Mouse (Mus musculus) erythroblast, embryonic 14.5 days (primary cell): ENCODE measurements around the gene Nav3. TPM values are rescaled to one million over a fixed set of nuclear protein-coding genes. Genes with fewer than 3 reads are reported as not detected.

Experiments used
- H3K27me3 ChIP-seq: 2 replicates; pipeline ENCODE4 v1.6.1; 2012; ENCODE audit warnings: inconsistent platforms; ENCODE audit not compliant: control insufficient read depth
- H3K36me3 ChIP-seq: 2 replicates; pipeline ENCODE4 v1.6.1; 2012; ENCODE audit warnings: mild to moderate bottlenecking, inconsistent platforms; ENCODE audit not compliant: control insufficient read depth
- H3K4me1 ChIP-seq: 2 replicates; pipeline ENCODE4 v1.6.1; 2012; ENCODE audit warnings: inconsistent platforms; ENCODE audit not compliant: control insufficient read depth
- H3K4me3 ChIP-seq: replicated peaks from 2 replicates; pipeline ENCODE3; 2012; ENCODE audit warnings: moderate library complexity, mild to moderate bottlenecking, inconsistent platforms
- H3K9me3 ChIP-seq: 2 replicates; pipeline ENCODE4 v1.6.1; 2012; ENCODE audit warnings: low read length, inconsistent platforms, mixed read lengths; ENCODE audit not compliant: control insufficient read depth
- GATA1 ChIP-seq: IDR thresholded peaks from 2 replicates; pipeline ENCODE4 v1.6.1; 2012; ENCODE audit warnings: low read length, inconsistent platforms, mixed read lengths
- TAL1 ChIP-seq: IDR thresholded peaks from 3 replicates; pipeline ENCODE4 v1.6.1; 2012; ENCODE audit warnings: low read length, inconsistent platforms, mixed read lengths
- polyA plus RNA-seq: library from polyadenylated mRNA; stranded (reverse); fragments of >175 nt; gene quantifications from 2 replicates; pipeline ENCODE4 v1.2.3, GENCODE M21; 2012

Gene Nav3
- polyA plus RNA-seq, 1 experiment, result not detected

DNA sequence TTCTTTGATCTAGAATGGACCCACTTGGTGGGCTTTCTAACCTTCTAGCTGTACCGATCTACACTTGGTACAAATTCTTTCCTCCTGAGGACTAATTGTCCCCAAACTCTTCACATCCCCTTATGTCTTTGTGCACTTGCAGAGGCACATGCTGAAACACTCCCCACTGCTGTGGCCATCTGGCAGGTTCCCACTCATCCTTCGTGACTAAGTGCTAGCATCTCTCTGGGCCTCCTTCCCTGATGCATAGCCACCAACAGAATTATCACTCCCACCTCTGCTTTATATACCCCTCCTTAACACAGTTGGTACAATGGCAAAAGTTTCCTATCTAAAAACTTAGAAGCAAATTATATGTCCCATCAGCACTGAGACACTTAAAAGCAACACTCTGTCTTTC is 15.6 kb downstream of the Nav3 start:
- Histone ChIP-seq H3K4me1 (no peaks in the 10 kb centered on the region), H3K36me3 (no peaks in the 10 kb centered on the region), H3K27me3 (no peaks in the 10 kb centered on the region), H3K9me3 (no peaks in the 10 kb centered on the region; the same call in 1 of the 2 replicates), H3K4me3 (no peak overlapping the region)
- TF ChIP-seq TAL1 (no peak), GATA1 (no peak)

DNA sequence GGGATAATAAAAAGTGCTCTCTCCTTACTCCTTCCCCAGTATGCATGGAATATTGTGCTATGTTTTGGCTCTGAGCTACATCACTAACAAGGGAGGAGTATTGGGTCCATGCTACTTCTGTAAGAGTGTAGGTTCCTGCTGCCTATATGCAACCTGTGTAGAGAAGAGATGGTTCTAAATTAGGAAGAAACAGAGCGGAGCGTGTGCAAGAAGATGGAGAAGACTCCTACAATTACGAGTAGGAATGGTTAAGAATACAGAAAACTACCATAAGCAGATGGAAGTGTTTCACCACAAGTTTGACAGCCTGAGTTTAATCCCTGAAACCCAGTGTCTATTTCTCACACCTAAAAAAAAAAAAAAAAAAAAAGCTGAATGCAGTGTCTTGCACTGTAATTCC is 24.9 kb downstream of the Nav3 start:
- no peaks in the 10 kb centered on the region for H3K4me1 ChIP-seq
- peaks cover 11% of the 10 kb centered on the region for H3K9me3 ChIP-seq
- no peaks in the 10 kb centered on the region for H3K36me3 ChIP-seq
- TF ChIP-seq GATA1 (no peak), TAL1 (no peak)
- H3K27me3 ChIP-seq, result no peaks in the 10 kb centered on the region
- H3K4me3 ChIP-seq, result no peak overlapping the region

DNA sequence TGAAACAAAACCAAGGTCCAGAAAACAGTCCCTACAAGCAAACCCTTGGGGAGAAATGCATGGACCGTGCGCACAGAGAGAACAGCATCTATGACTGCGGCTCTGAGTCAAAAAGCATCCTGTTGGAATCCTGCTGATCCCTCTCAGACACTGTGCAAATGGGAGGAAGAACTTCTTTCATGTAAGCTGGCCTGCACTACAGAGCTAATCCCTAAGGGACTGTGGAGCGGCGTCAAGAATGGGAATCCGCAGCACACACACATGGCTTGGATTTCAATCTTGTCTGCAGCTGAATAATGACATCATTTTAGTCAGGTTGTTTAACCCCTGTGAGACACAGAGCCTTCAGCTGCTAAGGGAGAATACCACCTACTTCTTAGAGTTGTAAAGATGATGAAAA is 26.4 kb downstream of the Nav3 start:
- H3K27me3 ChIP-seq, result no peaks in the 10 kb centered on the region
- TF ChIP-seq TAL1 (no peak), GATA1 (no peak)
- no peaks in the 10 kb centered on the region for H3K36me3 ChIP-seq
- no peaks in the 10 kb centered on the region for H3K4me1 ChIP-seq
- H3K9me3 ChIP-seq, result peaks cover 7% of the 10 kb centered on the region
- H3K4me3 ChIP-seq, result no peak overlapping the region

DNA sequence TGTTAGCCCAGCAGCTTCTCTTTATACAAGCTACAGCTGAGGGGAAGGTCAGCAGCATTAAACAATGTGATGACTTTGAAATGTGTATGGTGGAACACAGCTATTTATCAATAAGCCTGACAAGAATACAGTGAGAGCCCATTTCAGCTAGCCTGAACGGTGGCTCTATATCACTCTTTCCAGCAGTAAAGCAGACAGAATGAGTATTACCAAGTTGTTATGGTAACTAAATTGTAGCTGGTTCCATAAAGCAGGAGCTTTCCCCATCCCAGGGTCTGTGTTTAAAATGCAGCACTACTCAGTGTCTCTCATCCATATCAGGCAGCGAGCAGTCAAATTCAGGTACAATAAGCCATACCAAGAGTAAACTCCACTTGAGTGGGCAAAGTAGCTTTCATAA is 27.0 kb downstream of the Nav3 start:
- H3K36me3 ChIP-seq, result no peaks in the 10 kb centered on the region
- no peak overlapping the region for H3K4me3 ChIP-seq
- H3K9me3 ChIP-seq, result peaks cover 7% of the 10 kb centered on the region
- no peaks in the 10 kb centered on the region for H3K27me3 ChIP-seq
- no peak for TF ChIP-seq GATA1
- TF ChIP-seq TAL1, result no peak
- H3K4me1 ChIP-seq, result no peaks in the 10 kb centered on the region

DNA sequence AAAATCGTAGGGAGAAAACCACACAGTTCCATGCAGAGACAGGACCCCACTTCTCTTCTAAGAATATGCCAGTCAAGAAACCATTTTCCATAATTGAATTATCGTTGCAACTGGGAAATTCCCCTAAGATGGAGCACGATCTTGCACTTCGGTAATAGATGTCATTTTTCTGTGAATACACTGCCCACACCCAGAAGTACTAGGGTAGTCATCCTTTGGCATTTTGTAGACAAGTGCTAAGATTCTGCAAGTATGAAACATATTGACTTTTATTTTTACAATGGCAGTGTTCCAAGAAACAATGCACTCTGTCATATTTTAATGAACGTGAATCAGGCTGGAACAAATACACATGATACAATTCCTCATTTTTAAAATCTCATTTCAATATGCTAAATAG is 34.5 kb downstream of the Nav3 start:
- TF ChIP-seq GATA1, result no peak
- TF ChIP-seq TAL1, result no peak
- Histone ChIP-seq H3K4me3 (no peak overlapping the region), H3K9me3 (peaks cover 3% of the 10 kb centered on the region), H3K4me1 (no peaks in the 10 kb centered on the region), H3K36me3 (no peaks in the 10 kb centered on the region), H3K27me3 (no peaks in the 10 kb centered on the region)

DNA sequence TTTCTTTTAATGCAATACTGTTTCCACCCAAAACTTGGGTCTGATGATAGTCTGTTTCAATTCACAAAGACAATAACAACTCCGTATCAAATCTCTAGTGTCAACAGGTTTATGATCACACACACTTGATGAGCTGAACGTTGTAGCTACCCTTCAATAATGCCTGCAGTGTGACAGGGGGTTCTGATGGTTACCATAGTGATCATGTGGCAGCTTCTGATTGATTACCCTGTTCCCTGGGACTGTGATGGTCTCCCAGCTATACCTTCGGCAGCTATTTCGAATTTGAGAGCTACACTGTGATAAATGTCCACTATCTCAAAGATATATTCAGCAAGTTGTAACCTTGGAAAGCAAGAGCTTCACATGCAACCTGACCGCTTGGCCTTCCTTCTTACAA is 39.0 kb downstream of the Nav3 start:
- TF ChIP-seq GATA1 (no peak), TAL1 (no peak)
- no peaks in the 10 kb centered on the region for H3K4me1 ChIP-seq

DNA sequence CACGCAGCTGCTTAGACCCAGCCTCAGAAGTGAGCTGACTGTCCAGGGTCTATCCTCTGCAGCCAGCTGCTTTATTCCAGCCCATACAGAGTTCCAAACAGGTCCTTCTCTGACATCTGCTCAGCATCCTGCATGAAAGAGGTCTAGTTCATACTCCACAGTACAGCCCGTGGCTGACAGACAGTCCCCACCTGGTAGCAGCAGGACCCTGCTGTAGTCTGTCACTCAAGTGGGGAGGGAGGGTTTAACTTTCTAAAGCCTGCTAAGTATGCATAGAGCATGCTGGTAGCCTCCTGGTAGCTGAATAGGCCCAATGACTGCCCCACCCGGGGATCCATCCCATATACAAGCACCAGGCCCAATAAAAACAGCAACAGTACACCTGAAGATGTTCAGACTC is 40.4 kb downstream of the Nav3 start:
- Histone ChIP-seq H3K4me3 (no peak overlapping the region), H3K9me3 (peaks cover 12% of the 10 kb centered on the region)
- TF ChIP-seq GATA1 (no peak), TAL1 (no peak)

More for the DNA sequence above, 39.0 kb downstream of the Nav3 start:
- H3K36me3 ChIP-seq, result no peaks in the 10 kb centered on the region
- H3K27me3 ChIP-seq, result no peaks in the 10 kb centered on the region
- H3K4me3 ChIP-seq, result no peak overlapping the region
- H3K9me3 ChIP-seq, result peaks cover 9% of the 10 kb centered on the region

DNA sequence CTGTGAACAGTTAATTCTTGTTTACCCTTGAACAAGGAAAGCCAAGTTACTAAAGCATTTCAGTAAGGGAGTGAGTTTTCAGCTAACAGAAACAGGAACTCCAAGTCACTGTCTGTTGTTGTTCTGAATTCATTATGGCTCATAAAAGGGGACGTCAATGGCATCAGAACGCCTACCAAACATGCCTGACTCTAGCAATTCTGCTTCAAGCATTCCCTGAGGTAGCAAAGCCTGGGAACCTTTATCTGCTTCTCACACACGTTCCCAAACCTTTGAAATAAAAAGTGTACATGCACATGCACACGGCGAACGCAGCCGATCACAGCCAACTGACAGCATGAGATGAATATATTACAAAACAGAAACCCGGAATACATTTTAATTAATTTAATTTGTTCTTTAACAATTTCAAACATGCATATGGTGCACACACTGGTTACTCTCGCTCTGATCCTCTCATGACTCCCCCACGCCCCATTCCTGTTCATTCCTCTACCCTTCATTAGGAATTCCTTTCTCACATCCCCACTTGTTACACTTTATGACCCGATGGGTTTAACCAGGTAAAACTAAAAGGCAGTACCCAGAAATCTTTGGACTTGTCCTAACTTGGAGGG is 42.6 kb downstream of the Nav3 start:
- Histone ChIP-seq H3K27me3 (no peaks in the 10 kb centered on the region), H3K36me3 (no peaks in the 10 kb centered on the region), H3K4me1 (no peaks in the 10 kb centered on the region), H3K9me3 (peaks cover 12% of the 10 kb centered on the region), H3K4me3 (no peak overlapping the region)
- no peak for TF ChIP-seq TAL1
- TF ChIP-seq GATA1, result no peak

More for the DNA sequence above, 40.4 kb downstream of the Nav3 start:
- H3K36me3 ChIP-seq, result no peaks in the 10 kb centered on the region
- no peaks in the 10 kb centered on the region for H3K4me1 ChIP-seq
- H3K27me3 ChIP-seq, result no peaks in the 10 kb centered on the region

DNA sequence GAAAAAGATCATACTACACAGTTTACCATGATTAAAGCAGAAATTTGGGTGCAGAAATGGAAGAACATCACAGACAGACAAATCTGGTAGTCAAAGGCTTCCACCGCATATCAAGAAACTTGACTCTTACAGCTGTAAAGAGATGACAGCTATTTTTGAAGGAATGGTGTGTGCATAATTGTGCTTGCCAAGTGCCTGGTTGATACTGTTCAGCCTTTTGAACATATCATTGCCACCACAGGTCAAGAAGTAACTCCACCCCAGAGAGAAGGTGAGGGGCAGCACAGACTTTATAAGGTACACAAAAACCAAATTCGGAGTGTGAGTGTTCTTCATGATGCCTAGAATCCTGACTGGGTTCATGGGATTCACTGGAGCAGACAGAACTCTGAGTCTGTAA is 53.1 kb downstream of the Nav3 start:
- Histone ChIP-seq H3K27me3 (no peaks in the 10 kb centered on the region), H3K36me3 (no peaks in the 10 kb centered on the region), H3K9me3 (peaks cover 23% of the 10 kb centered on the region), H3K4me1 (no peaks in the 10 kb centered on the region), H3K4me3 (no peak overlapping the region)
- TF ChIP-seq GATA1 (no peak), TAL1 (no peak)

DNA sequence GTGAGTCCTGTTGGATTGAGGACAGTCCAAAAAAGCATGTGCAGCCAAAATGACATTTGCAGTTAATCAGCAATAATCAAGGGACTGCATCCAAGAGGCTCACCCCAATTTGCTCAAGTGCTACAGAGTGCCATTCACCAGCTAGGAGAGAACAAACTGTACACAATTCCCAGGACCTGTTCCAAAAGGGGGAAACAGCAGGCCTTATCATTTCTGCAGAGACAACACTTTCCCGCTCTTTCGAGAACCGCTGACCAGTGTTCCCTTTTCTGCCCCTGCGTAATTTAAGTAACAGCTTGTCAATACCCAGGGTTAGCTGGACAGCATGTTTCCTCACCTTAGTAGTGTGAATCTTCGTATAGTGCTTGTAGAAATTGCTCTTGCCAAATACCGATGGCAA is 55.4 kb downstream of the Nav3 start:
- TF ChIP-seq TAL1, result no peak
- TF ChIP-seq GATA1, result no peak
- Histone ChIP-seq H3K36me3 (no peaks in the 10 kb centered on the region), H3K9me3 (peaks cover 32% of the 10 kb centered on the region), H3K4me1 (no peaks in the 10 kb centered on the region), H3K4me3 (no peak overlapping the region), H3K27me3 (no peaks in the 10 kb centered on the region)
